In the genomic region with DNA sequence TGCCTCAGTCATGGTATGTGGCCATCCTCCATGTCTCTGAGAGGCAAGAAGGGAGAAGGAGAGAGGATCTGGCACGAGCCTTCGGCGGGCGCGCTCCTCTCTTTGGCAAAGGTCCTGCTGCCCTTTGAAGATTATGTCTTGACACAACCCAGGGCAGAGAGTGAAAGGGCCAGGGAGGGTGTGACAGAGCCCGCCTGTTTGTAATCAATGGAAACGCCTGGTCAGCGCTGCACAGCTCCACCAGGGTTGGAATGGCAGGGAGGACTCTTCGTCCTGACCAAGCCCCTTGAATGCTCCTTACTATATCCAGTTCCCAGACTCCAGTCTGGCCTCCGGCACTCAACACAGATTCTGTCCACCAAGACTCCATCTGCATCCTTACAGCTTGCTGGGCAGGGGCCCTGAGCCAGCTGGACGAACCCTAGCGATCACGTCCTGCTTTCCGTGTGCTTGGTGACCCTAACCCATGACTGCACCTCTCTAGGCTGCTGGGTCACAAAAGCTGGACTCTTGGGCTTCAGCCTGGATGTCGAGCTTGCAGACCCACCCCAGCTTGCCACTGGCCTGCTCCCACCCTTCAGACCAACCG, we compare ENCODE assay signal across 10 mouse cellular contexts. TPM values are rescaled to one million over a fixed set of nuclear protein-coding genes. Genes with fewer than 3 reads are reported as not detected.
DNase-seq lines count a peak whose midpoint lies in the region; ATAC-seq and TF ChIP-seq lines count a peak whose summit lies in the region.
"Had no signal": no experiment of that assay in that cellular context is flagged by ENCODE, and none has a peak within 500 bp of the region (broad histone marks: within the 10 kb centered on the region; RNA-seq: fewer than 3 reads in every experiment).

No protein-coding gene starts in this region.

- peak overlapping the region in 1 of 2 experiments; percentile 53; a peak in 2 of 4 replicates for H3K27ac ChIP-seq in heart, embryonic 14.5 days (replicated peaks in 1 of 2; ENCODE audit: control insufficient read depth in 1 of 2, insufficient read depth in 1 of 2, low read depth in 2 of 2, low read length in 2 of 2)
- no peak overlapping the region; the same call in 1 of the 2 replicates for H3K27ac ChIP-seq in embryonic facial prominence, embryonic 14.5 days (replicated peaks; ENCODE audit: low read depth, low read length)
- H3K27ac ChIP-seq in hindbrain, embryonic 16.5 days (ENCODE audit: low read depth, low read length) = peak overlapping the region; percentile 58
- H3K27ac ChIP-seq: liver, embryonic 13.5 days had no signal

- peaks cover 43 to 51% of the 10 kb centered on the region in 2 experiments for H3K4me1 ChIP-seq in heart, embryonic 14.5 days (ENCODE audit: control insufficient read depth in 2 of 2, insufficient read depth in 2 of 2, low read length in 2 of 2)
- peaks cover 31% of the 10 kb centered on the region for H3K4me1 ChIP-seq in embryonic facial prominence, embryonic 14.5 days (ENCODE audit: control insufficient read depth, insufficient read depth, low read length)
- H3K4me1 ChIP-seq in hindbrain, embryonic 16.5 days (ENCODE audit: control insufficient read depth, insufficient read depth, low read depth, low read length) = peaks cover 27% of the 10 kb centered on the region

- 0 out of 2 replicates have a peak, but pooled peaks cover 2% of the 10 kb centered on the region for H3K36me3 ChIP-seq in heart, embryonic 14.5 days (ENCODE audit: control insufficient read depth, insufficient read depth, low read length)
- no peaks in the 10 kb centered on the region for H3K36me3 ChIP-seq in embryonic facial prominence, embryonic 14.5 days (ENCODE audit: control insufficient read depth, insufficient read depth, low read length)
- no peaks in the 10 kb centered on the region for H3K36me3 ChIP-seq in hindbrain, embryonic 16.5 days (ENCODE audit: control insufficient read depth, insufficient read depth, low read length)
- no peaks in the 10 kb centered on the region for H3K36me3 ChIP-seq in myocyte (ENCODE audit: control insufficient read depth, insufficient read depth)
- H3K36me3 ChIP-seq: liver, embryonic 13.5 days had no signal

- no peak for DNase-seq in heart, adult 9 months (ENCODE audit: low spot score in 2 of 2)
- no peak for DNase-seq in embryonic facial prominence, embryonic 14.5 days (ENCODE audit: low spot score)
- DNase-seq in right cerebral cortex, postnatal 14 days = no peak
- DNase-seq in left cerebral cortex, postnatal 25 days (ENCODE audit: low spot score in 2 of 2) = no peak
- DNase-seq in urinary bladder, postnatal 25 days (ENCODE audit: low spot score) = no peak
- DNase-seq: liver, embryonic 13.5 days; spleen, adult 18-20 months had no signal

- no peak for TF ChIP-seq POLR2A in myocyte (IDR thresholded peaks at IDR 0.05; ENCODE audit: insufficient read length, low read depth)

- ATAC-seq in heart, embryonic 14.5 days (ENCODE audit: insufficient number of reproducible peaks, insufficient read depth, low FRiP score, low read depth) = 0 out of 2 replicates have a peak, but pooled peaks have one; percentile 13
- ATAC-seq in embryonic facial prominence, embryonic 14.5 days (ENCODE audit: low read depth) = no peak
- peak; percentile 15; the same call in 1 of the 2 replicates for ATAC-seq in hindbrain, embryonic 16.5 days

- no peaks in the 10 kb centered on the region for H3K9me3 ChIP-seq in heart, embryonic 14.5 days (ENCODE audit: control insufficient read depth, low read length)
- no peaks in the 10 kb centered on the region for H3K9me3 ChIP-seq in embryonic facial prominence, embryonic 14.5 days (ENCODE audit: control insufficient read depth, low read length)
- H3K9me3 ChIP-seq in hindbrain, embryonic 16.5 days (ENCODE audit: control insufficient read depth, low read length) = no peaks in the 10 kb centered on the region
- H3K9me3 ChIP-seq: liver, embryonic 13.5 days had no signal

- peak overlapping the region; percentile 72 for H3K4me2 ChIP-seq in heart, embryonic 14.5 days (ENCODE audit: low read length)
- peak overlapping the region; percentile 77 for H3K4me2 ChIP-seq in embryonic facial prominence, embryonic 14.5 days (ENCODE audit: low read depth, low read length)
- peak overlapping the region; percentile 78 for H3K4me2 ChIP-seq in hindbrain, embryonic 16.5 days (ENCODE audit: low read length)
- peak overlapping the region; percentile 88 for H3K4me2 ChIP-seq in myocyte (ENCODE audit: low read depth)

- H3K27me3 ChIP-seq in heart, embryonic 14.5 days (ENCODE audit: control insufficient read depth, insufficient read depth, low read length) = peaks cover 4% of the 10 kb centered on the region; the same call in 1 of the 2 replicates
- H3K27me3 ChIP-seq in embryonic facial prominence, embryonic 14.5 days (replicated peaks; ENCODE audit: control insufficient read depth, insufficient read depth, low read length) = no peaks in the 10 kb centered on the region
- peaks cover 7% of the 10 kb centered on the region; the same call in 1 of the 2 replicates for H3K27me3 ChIP-seq in hindbrain, embryonic 16.5 days (replicated peaks; ENCODE audit: control insufficient read depth, insufficient read depth, low read length)
- H3K27me3 ChIP-seq in myocyte (ENCODE audit: control insufficient read depth, insufficient read depth, insufficient read length) = no peaks in the 10 kb centered on the region

- peak overlapping the region; percentile 28 for H3ac ChIP-seq in myocyte (ENCODE audit: control insufficient read depth, insufficient read length)

- peak overlapping the region; percentile 50 for H3K9ac ChIP-seq in heart, embryonic 14.5 days (ENCODE audit: low read length)
- H3K9ac ChIP-seq in embryonic facial prominence, embryonic 14.5 days (ENCODE audit: low read depth, low read length) = peak overlapping the region; percentile 58
- peak overlapping the region; percentile 13; the same call in 1 of the 2 replicates for H3K9ac ChIP-seq in hindbrain, embryonic 16.5 days (ENCODE audit: low read depth, low read length)
- H3K9ac ChIP-seq: liver, embryonic 13.5 days had no signal

- H3K79me2 ChIP-seq in myocyte (ENCODE audit: control insufficient read depth, insufficient read depth) = peaks cover 36% of the 10 kb centered on the region

- WGBS in heart, embryonic 14.5 days = 31% methylated on average over 16 of the region's 16 CpGs
- WGBS in embryonic facial prominence, embryonic 14.5 days = 39% methylated on average over 16 of the region's 16 CpGs
- WGBS in hindbrain, embryonic 16.5 days = 37% methylated on average over 16 of the region's 16 CpGs

- peak overlapping the region; percentile 42 to 43 for H3K4me3 ChIP-seq in heart, embryonic 14.5 days (ENCODE audit: control insufficient read depth in 1 of 2, insufficient read depth in 1 of 2, low read depth in 1 of 2, low read length in 2 of 2)
- peak overlapping the region; percentile 37 for H3K4me3 ChIP-seq in embryonic facial prominence, embryonic 14.5 days (ENCODE audit: low read depth, low read length)
- H3K4me3 ChIP-seq in hindbrain, embryonic 16.5 days (ENCODE audit: low read length) = peak overlapping the region; percentile 40
- peak overlapping the region; percentile 82 for H3K4me3 ChIP-seq in myocyte
- H3K4me3 ChIP-seq: liver, embryonic 13.5 days had no signal

- intact Hi-C loops in left cerebral cortex, postnatal 25 days (cut with DNase I) = no loop called here

TF ChIP-seq in myocyte, 11 proteins besides CTCF, POLR2A, EP300 and RAD21:
- TF ChIP-seq POLR2AphosphoS2 (IDR thresholded peaks at IDR 0.05; ENCODE audit: insufficient read length, low read depth) (no peak), E2F4 (IDR thresholded peaks at IDR 0.05; ENCODE audit: insufficient read depth) (no peak), TCF12 (IDR thresholded peaks at IDR 0.05; ENCODE audit: insufficient read depth, poor library complexity, severe bottlenecking) (no peak), SRF (IDR thresholded peaks at IDR 0.05; ENCODE audit: control insufficient read depth, insufficient read length, low read depth) (no peak), MYOG (IDR thresholded peaks at IDR 0.05; ENCODE audit: control insufficient read depth in 1 of 3, insufficient read depth in 1 of 3, insufficient read length in 2 of 3, low read depth in 2 of 3) (no peak), CEBPB (IDR thresholded peaks at IDR 0.05; ENCODE audit: insufficient read depth, poor library complexity, severe bottlenecking) (no peak), REST (IDR thresholded peaks at IDR 0.05; ENCODE audit: insufficient read depth, insufficient read length) (no peak), TCF3 (IDR thresholded peaks at IDR 0.05; ENCODE audit: insufficient read length, low read depth) (no peak), MYOD1 (IDR thresholded peaks at IDR 0.05; ENCODE audit: control insufficient read depth in 1 of 3, insufficient read length in 2 of 3, low read depth in 2 of 3) (no peak), USF1 (IDR thresholded peaks at IDR 0.05; ENCODE audit: low read depth) (no peak), MAX (IDR thresholded peaks at IDR 0.05; ENCODE audit: low read depth) (no peak)

RNA-seq across cellular contexts. Expression of gene Pgf, which starts 2.4 kb away (rescaled TPM):
- 8.9 and 10.6 TPM in 2 replicates for polyA plus RNA-seq in heart, embryonic 14.5 days (2014; fragmentation: Nextera tagmentation; extraction: Ambion mirVana)
- polyA plus RNA-seq in embryonic facial prominence, embryonic 14.5 days (2014; fragmentation: Nextera tagmentation; extraction: Ambion mirVana) = 18.0 and 20.2 TPM in 2 replicates
- 11.7 and 13.1 TPM in 2 replicates for polyA plus RNA-seq in hindbrain, embryonic 16.5 days (2015; fragmentation: Nextera tagmentation; extraction: Ambion mirVana)
- 41.9 TPM for polyA plus RNA-seq in myocyte (2012; fragmentation: generic; extraction: Trizol)
- 1 to 10 TPM; 1.7 to 2.8 TPM for total RNA-seq in left cerebral cortex, postnatal 25 days (2021)

RNA-seq across cellular contexts. Expression of gene Rps6kl1, which starts 24.1 kb away (rescaled TPM):
- polyA plus RNA-seq in heart, embryonic 14.5 days (2014; fragmentation: Nextera tagmentation; extraction: Ambion mirVana) = 0.77 and 1.1 TPM in 2 replicates
- polyA plus RNA-seq in embryonic facial prominence, embryonic 14.5 days (2014; fragmentation: Nextera tagmentation; extraction: Ambion mirVana) = 1.5 and 1.8 TPM in 2 replicates
- polyA plus RNA-seq in hindbrain, embryonic 16.5 days (2015; fragmentation: Nextera tagmentation; extraction: Ambion mirVana) = 39.0 and 39.4 TPM in 2 replicates
- 0.53 TPM for polyA plus RNA-seq in myocyte (2012; fragmentation: generic; extraction: Trizol)
- total RNA-seq in left cerebral cortex, postnatal 25 days (2021) = 10 to 100 TPM; 31.8 to 35.5 TPM

RNA-seq across cellular contexts. Expression of gene Eif2b2, which starts 44.1 kb away (rescaled TPM):
- 49.7 and 60.0 TPM in 2 replicates for polyA plus RNA-seq in heart, embryonic 14.5 days (2014; fragmentation: Nextera tagmentation; extraction: Ambion mirVana)
- 74.5 and 91.6 TPM in 2 replicates for polyA plus RNA-seq in embryonic facial prominence, embryonic 14.5 days (2014; fragmentation: Nextera tagmentation; extraction: Ambion mirVana)
- 80.1 and 82.3 TPM in 2 replicates for polyA plus RNA-seq in hindbrain, embryonic 16.5 days (2015; fragmentation: Nextera tagmentation; extraction: Ambion mirVana)
- 342 TPM for polyA plus RNA-seq in myocyte (2012; fragmentation: generic; extraction: Trizol)
- total RNA-seq in left cerebral cortex, postnatal 25 days (2021) = 10 to 100 TPM; 59.8 to 76.8 TPM

Comparison
In these comparisons a context has a peak if more than half of its experiments do, and no peak if none do; other contexts are left out.
1. RNA of gene Rps6kl1, which starts 24.1 kb away (polyA plus RNA-seq): 39.0 to 39.4 TPM in hindbrain, embryonic 16.5 days; 1.5 to 1.8 TPM in embryonic facial prominence, embryonic 14.5 days, 0.77 to 1.1 TPM in heart, embryonic 14.5 days and 0.53 TPM in myocyte (single experiment); every median in the first group is over 10 times any median in the second.
2. Peak in every context shown above with its lines, with median percentiles within 50 percentile points of each other: H3K4me2 ChIP-seq, H3K4me3 ChIP-seq and H3K9ac ChIP-seq.